Mouse (Mus musculus) lung, adult 18-20 months (tissue): ENCODE measurements at regions not wholly inside any gene's neighbourhood (a gene's known extent, or its start where the extent isn't known, plus 50 kb on each side); places are given as distances from the start of the nearest gene placed in this dataset.
A peak's percentile ranks its signal among the peaks of the same experiment; 100 is the strongest.

Source experiments
- DNase-seq, 2 experiments: peaks; one replicate each; pipeline ENCODE4 v3.0.0; 2022; ENCODE audit warnings: mixed read lengths in 2 of 2

GRCm38 (mm10) chr5:148740366-148741266 is 188.0 kb upstream of the Ubl3 start:
- peak; percentile 86 to 92 for DNase-seq

- no peak for DNase-seq
Observed at GRCm38 (mm10) chr5:148739672-148740071, 187.1 kb upstream of the Ubl3 start.

GRCm38 (mm10) chr5:148739141-148739540 is 186.6 kb upstream of the Ubl3 start:
- DNase-seq: peak; percentile 49 to 50

- no peak for DNase-seq
Observed at GRCm38 (mm10) chr5:148729541-148729940, 177.0 kb upstream of the Ubl3 start.

GRCm38 (mm10) chr5:148728492-148728891 is 175.9 kb upstream of the Ubl3 start:
- DNase-seq: no peak

GRCm38 (mm10) chr5:148726442-148726841 is 173.9 kb upstream of the Ubl3 start:
- DNase-seq: no peak

GRCm38 (mm10) chr5:148724470-148724869 is 171.9 kb upstream of the Ubl3 start:
- DNase-seq: no peak

- no peak for DNase-seq
Observed at GRCm38 (mm10) chr5:148723677-148724227, 171.2 kb upstream of the Ubl3 start.

GRCm38 (mm10) chr5:148720604-148721003 is 168.0 kb upstream of the Ubl3 start:
- DNase-seq: no peak

- no peak for DNase-seq
Observed at GRCm38 (mm10) chr5:148716633-148717032, 164.0 kb upstream of the Ubl3 start.

- no peak for DNase-seq
Observed at GRCm38 (mm10) chr5:148715218-148715991, 162.8 kb upstream of the Ubl3 start.

- DNase-seq: no peak
Observed at GRCm38 (mm10) chr5:148714807-148715206, 162.2 kb upstream of the Ubl3 start.

- peak; percentile 60 to 73 for DNase-seq
Observed at GRCm38 (mm10) chr5:148713796-148714195, 161.2 kb upstream of the Ubl3 start.

GRCm38 (mm10) chr5:148713039-148713438 is 160.4 kb upstream of the Ubl3 start:
- DNase-seq: no peak

GRCm38 (mm10) chr5:148711570-148711969 is 159.0 kb upstream of the Ubl3 start:
- no peak for DNase-seq

GRCm38 (mm10) chr5:148709111-148709771 is 156.7 kb upstream of the Ubl3 start:
- DNase-seq: no peak

GRCm38 (mm10) chr5:148708014-148708741 is 155.6 kb upstream of the Ubl3 start:
- DNase-seq: peak in 1 of 2 experiments; percentile 31

- DNase-seq: no peak
Observed at GRCm38 (mm10) chr5:148707335-148707734, 154.7 kb upstream of the Ubl3 start.

GRCm38 (mm10) chr5:148706323-148707120 is 153.9 kb upstream of the Ubl3 start:
- peak; percentile 8 to 33 for DNase-seq

GRCm38 (mm10) chr5:148704769-148705168 is 152.2 kb upstream of the Ubl3 start:
- no peak for DNase-seq

GRCm38 (mm10) chr5:148701859-148702258 is 149.3 kb upstream of the Ubl3 start:
- no peak for DNase-seq
